Mouse (Mus musculus): ENCODE measurements around the gene Mrpl24. TPM values are rescaled to one million over a fixed set of nuclear protein-coding genes. Genes with fewer than 3 reads are reported as not detected.

Mrpl24 gene
- polyA plus RNA-seq, 1 experiment from 2014 or later, result 50.3 TPM

DNA sequence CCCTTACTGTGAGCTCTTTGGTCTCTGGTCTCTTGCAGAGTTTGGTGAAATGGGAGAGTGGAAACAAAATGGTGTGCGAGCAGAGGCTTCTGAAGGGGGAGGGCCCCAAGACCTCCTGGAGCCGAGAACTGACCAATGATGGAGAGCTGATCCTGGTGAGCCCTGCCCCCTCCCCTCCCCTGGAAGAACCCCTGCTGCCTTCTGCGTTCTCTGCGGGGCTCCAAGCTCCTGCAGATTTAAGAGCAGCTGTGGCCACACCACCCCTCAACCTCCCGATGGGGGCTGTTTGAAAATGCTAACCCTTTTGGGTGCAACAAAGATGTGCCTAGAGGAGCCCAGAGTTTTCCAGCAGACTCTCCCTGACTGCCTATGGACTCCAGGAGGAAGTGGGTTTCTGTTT lies 33.1 kb downstream of the Mrpl24 start:
- 0% methylated on average over 5 of the region's 5 CpGs for WGBS (ENCODE audit: insufficient replicate concordance)
- DNase-seq, result no peak
- peaks cover 62% of the 10 kb centered on the region for H3K27me3 ChIP-seq (ENCODE audit: insufficient read depth, low read length)

DNA sequence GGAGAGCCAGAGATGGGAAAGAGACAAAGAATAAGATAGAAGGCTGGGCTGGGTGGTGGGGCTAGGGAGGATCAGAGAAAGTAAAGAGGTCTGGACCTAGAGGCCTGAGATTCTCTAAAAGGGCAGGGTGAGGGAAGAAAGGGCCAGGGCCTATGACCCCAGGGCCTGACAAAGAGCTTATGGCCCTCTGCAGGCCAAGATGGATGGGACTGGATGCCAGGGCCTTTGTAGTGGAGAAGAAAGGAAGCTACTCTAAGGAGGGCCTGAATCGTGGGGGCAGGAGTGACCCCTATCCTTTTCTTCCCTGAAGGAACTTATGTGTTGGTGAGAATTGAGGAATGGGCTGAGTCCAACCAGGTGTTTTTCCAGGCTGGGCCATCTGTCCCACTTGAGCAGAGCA lies 38.8 kb downstream of the Mrpl24 start:
- H3K9me3 ChIP-seq (ENCODE audit: low read length), result no peaks in the 10 kb centered on the region
- DNase-seq (no peak), ATAC-seq (no peak)
- no peak overlapping the region for H3K4me3 ChIP-seq (ENCODE audit: low read depth, low read length)
- peaks cover 10% of the 10 kb centered on the region; the same call in 1 of the 2 replicates for H3K4me1 ChIP-seq (ENCODE audit: insufficient read depth)
- peaks cover 26% of the 10 kb centered on the region for H3K27me3 ChIP-seq (ENCODE audit: insufficient read depth, low read length)
- H3K27ac ChIP-seq (ENCODE audit: low read depth), result no peak overlapping the region
- 72% methylated on average over 1 of the region's 1 CpGs for WGBS (ENCODE audit: insufficient replicate concordance)
- no peak for TF ChIP-seq CTCF (IDR thresholded peaks at IDR 0.05; ENCODE audit: low read depth)
- no peak for TF ChIP-seq EP300 (IDR thresholded peaks at IDR 0.05; ENCODE audit: low read depth)
- no peaks in the 10 kb centered on the region for H3K36me3 ChIP-seq (replicated peaks; ENCODE audit: insufficient read depth, low read length)
- no peak overlapping the region for H3K4me2 ChIP-seq (ENCODE audit: low read depth, low read length)
- no peak overlapping the region for H3K9ac ChIP-seq (replicated peaks)

More for the DNA sequence above, 33.1 kb downstream of the Mrpl24 start:
- TF ChIP-seq EP300 (IDR thresholded peaks at IDR 0.05; ENCODE audit: low read depth) (no peak), CTCF (IDR thresholded peaks at IDR 0.05; ENCODE audit: low read depth) (no peak)
- 0 out of 2 replicates have a peak overlapping the region, but pooled peaks have one; percentile 11 for H3K9ac ChIP-seq (replicated peaks)
- H3K4me1 ChIP-seq (ENCODE audit: insufficient read depth), result peaks cover 9% of the 10 kb centered on the region
- no peaks in the 10 kb centered on the region for H3K9me3 ChIP-seq (ENCODE audit: low read length)
- H3K27ac ChIP-seq (ENCODE audit: low read depth), result no peak overlapping the region
- H3K4me2 ChIP-seq (ENCODE audit: low read depth, low read length), result peak overlapping the region; percentile 47
- ATAC-seq, result no peak
- no peaks in the 10 kb centered on the region for H3K36me3 ChIP-seq (replicated peaks; ENCODE audit: insufficient read depth, low read length)
- 0 out of 2 replicates have a peak overlapping the region, but pooled peaks have one; percentile 4 for H3K4me3 ChIP-seq (ENCODE audit: low read depth, low read length)

DNA sequence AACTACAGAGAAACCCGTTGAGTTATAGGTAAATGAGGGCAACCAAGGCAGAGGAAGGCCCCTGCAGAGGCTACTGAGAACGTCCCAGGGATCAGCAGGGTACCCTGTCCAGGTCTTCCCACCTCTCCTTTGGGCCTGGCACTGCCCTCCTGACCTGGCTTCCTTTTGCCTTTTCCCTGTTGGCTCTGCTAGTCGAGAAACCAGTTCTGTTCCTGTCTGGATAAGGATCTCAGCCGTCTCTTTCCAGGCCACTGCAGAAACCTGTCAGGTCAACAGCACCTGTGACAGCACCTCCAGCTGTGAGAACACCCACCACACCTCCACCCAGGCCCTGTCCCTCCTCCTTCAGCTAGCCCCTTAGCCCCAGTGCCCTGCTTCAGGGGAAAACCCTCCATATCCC lies 39.2 kb downstream of the Mrpl24 start:
- Histone ChIP-seq H3K4me2 (ENCODE audit: low read depth, low read length) (no peak overlapping the region), H3K9ac (replicated peaks) (no peak overlapping the region), H3K4me1 (ENCODE audit: insufficient read depth) (peaks cover 10% of the 10 kb centered on the region; the same call in 1 of the 2 replicates), H3K36me3 (replicated peaks; ENCODE audit: insufficient read depth, low read length) (no peaks in the 10 kb centered on the region), H3K4me3 (ENCODE audit: low read depth, low read length) (no peak overlapping the region), H3K27ac (ENCODE audit: low read depth) (no peak overlapping the region), H3K9me3 (ENCODE audit: low read length) (no peaks in the 10 kb centered on the region), H3K27me3 (ENCODE audit: insufficient read depth, low read length) (peaks cover 21% of the 10 kb centered on the region)
- TF ChIP-seq CTCF (IDR thresholded peaks at IDR 0.05; ENCODE audit: low read depth), result no peak
- no peak for TF ChIP-seq EP300 (IDR thresholded peaks at IDR 0.05; ENCODE audit: low read depth)
- WGBS (ENCODE audit: insufficient replicate concordance), result 40% methylated on average over 4 of the region's 4 CpGs
- ATAC-seq, result no peak
- no peak for DNase-seq

DNA sequence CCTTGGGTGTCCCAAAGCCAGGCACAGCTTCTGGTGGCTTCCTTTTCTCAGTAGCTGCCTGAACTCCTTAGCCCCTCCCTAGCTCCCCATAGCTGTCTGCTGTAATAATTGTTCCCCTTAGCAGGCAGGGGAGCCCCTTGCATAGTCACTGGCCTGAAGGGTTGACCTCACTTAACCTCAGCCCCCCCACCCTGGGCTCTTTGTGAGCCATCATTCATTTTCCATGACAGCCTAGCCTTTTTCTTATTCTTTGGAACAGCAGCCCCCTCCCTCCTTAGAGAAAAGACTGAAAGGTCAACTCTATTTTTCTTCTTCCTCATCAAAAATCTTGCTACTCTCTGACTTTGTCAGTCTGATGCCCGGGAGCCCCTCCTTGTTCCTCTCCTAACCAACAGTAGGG lies 39.7 kb downstream of the Mrpl24 start:
- DNase-seq (no peak), ATAC-seq (no peak)
- TF ChIP-seq EP300 (IDR thresholded peaks at IDR 0.05; ENCODE audit: low read depth), result no peak
- no peak for TF ChIP-seq CTCF (IDR thresholded peaks at IDR 0.05; ENCODE audit: low read depth)
- peaks cover 10% of the 10 kb centered on the region; the same call in 1 of the 2 replicates for H3K4me1 ChIP-seq (ENCODE audit: insufficient read depth)
- WGBS (ENCODE audit: insufficient replicate concordance), result 44% methylated on average over 1 of the region's 1 CpGs
- H3K36me3 ChIP-seq (replicated peaks; ENCODE audit: insufficient read depth, low read length), result no peaks in the 10 kb centered on the region
- H3K27me3 ChIP-seq (ENCODE audit: insufficient read depth, low read length), result peaks cover 16% of the 10 kb centered on the region
- H3K9me3 ChIP-seq (ENCODE audit: low read length), result no peaks in the 10 kb centered on the region
- H3K4me2 ChIP-seq (ENCODE audit: low read depth, low read length), result no peak overlapping the region
- no peak overlapping the region for H3K27ac ChIP-seq (ENCODE audit: low read depth)
- no peak overlapping the region for H3K4me3 ChIP-seq (ENCODE audit: low read depth, low read length)
- no peak overlapping the region for H3K9ac ChIP-seq (replicated peaks)

DNA sequence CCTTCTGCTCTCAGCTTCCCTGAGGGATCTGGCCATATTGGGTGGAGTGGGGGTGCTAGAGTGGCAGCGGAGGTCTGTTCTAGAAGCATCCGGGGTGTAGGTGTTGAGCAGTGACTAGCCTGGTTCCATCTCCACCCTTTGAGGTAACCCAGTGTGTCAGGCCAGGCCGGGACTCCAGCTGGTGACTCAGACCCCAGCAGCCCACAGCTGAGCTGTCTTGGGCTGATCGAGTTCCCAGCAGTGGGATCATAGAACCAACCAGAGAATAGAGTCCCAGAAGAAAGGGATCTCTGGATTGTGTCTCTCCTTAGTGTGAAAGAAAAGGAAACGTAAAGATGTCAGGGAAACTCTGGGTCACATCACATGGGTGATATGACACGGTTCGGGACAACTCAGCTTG lies 40.1 kb downstream of the Mrpl24 start:
- H3K4me2 ChIP-seq (ENCODE audit: low read depth, low read length), result no peak overlapping the region
- no peak overlapping the region for H3K9ac ChIP-seq (replicated peaks)
- ATAC-seq (no peak), DNase-seq (no peak)
- peaks cover 17% of the 10 kb centered on the region for H3K27me3 ChIP-seq (ENCODE audit: insufficient read depth, low read length)
- no peak overlapping the region for H3K27ac ChIP-seq (ENCODE audit: low read depth)
- no peaks in the 10 kb centered on the region for H3K36me3 ChIP-seq (replicated peaks; ENCODE audit: insufficient read depth, low read length)
- 66% methylated on average over 7 of the region's 7 CpGs for WGBS (ENCODE audit: insufficient replicate concordance)
- no peaks in the 10 kb centered on the region for H3K9me3 ChIP-seq (ENCODE audit: low read length)
- peaks cover 10% of the 10 kb centered on the region; the same call in 1 of the 2 replicates for H3K4me1 ChIP-seq (ENCODE audit: insufficient read depth)
- H3K4me3 ChIP-seq (ENCODE audit: low read depth, low read length), result no peak overlapping the region
- no peak for TF ChIP-seq EP300 (IDR thresholded peaks at IDR 0.05; ENCODE audit: low read depth)
- TF ChIP-seq CTCF (IDR thresholded peaks at IDR 0.05; ENCODE audit: low read depth), result no peak

DNA sequence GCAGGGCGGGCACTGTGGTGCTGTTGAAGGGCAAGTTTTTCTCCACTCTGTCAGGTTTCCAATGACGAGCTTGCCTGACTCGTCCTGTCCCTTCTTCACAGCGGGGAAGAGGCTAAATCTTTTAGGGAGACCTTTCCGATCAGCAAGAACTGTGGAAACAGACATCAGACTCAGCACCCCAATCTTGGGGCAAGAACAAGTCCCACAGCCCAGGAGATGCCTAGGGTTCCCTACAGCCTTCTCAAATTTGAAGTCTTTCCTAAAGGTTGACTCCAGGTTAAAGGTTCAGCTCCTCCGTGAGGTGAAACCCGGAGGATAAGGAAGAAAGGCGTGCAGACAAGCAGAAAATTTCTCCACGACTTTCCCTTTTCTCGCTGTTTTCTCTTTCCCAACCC lies 40.9 kb downstream of the Mrpl24 start:
- Histone ChIP-seq H3K4me1 (ENCODE audit: insufficient read depth) (peaks cover 10% of the 10 kb centered on the region; the same call in 1 of the 2 replicates), H3K4me2 (ENCODE audit: low read depth, low read length) (peak overlapping the region; percentile 83), H3K4me3 (ENCODE audit: low read depth, low read length) (peak overlapping the region; percentile 49), H3K36me3 (replicated peaks; ENCODE audit: insufficient read depth, low read length) (no peaks in the 10 kb centered on the region), H3K9me3 (ENCODE audit: low read length) (no peaks in the 10 kb centered on the region), H3K27me3 (ENCODE audit: insufficient read depth, low read length) (peaks cover 17% of the 10 kb centered on the region), H3K9ac (replicated peaks) (0 out of 2 replicates have a peak overlapping the region, but pooled peaks have one; percentile 59), H3K27ac (ENCODE audit: low read depth) (no peak overlapping the region)
- no peak for DNase-seq
- 15% methylated on average over 10 of the region's 10 CpGs for WGBS (ENCODE audit: insufficient replicate concordance)
- TF ChIP-seq EP300 (IDR thresholded peaks at IDR 0.05; ENCODE audit: low read depth) (no peak), CTCF (IDR thresholded peaks at IDR 0.05; ENCODE audit: low read depth) (no peak)
- ATAC-seq, result no peak

All from liver, postnatal 0 days (tissue).